Mouse (Mus musculus) midbrain, postnatal 0 days (tissue): ENCODE measurements around the gene Sap30bp. TPM values are rescaled to one million over a fixed set of nuclear protein-coding genes. Genes with fewer than 3 reads are reported as not detected.

ENCODE experiments used
- ATAC-seq: fragments of 200-750 bp; cut with Nextera tagmentation; 2 replicates; pipeline ENCODE4 v1.8.0; 2017; ENCODE audit warnings: moderate number of reproducible peaks, mild to moderate bottlenecking, moderate TSS enrichment, moderate library complexity; ENCODE audit not compliant: low FRiP score
- DNase-seq: peaks from one replicate; pipeline ENCODE4 v3.0.0-alpha.2; 2015; ENCODE audit warnings: low spot score
- H3K27ac ChIP-seq: fragments of 300-500 bp; sonication (generic); 2 replicates; pipeline ENCODE4 v1.5.1; 2014; ENCODE audit warnings: low read depth, mild to moderate bottlenecking, low read length, mixed read lengths
- H3K27me3 ChIP-seq: fragments of 300-500 bp; sonication (generic); 2 replicates; pipeline ENCODE4 v1.6.1; 2014; ENCODE audit warnings: low read length, control low read depth, mixed read lengths; ENCODE audit not compliant: insufficient read depth
- H3K36me3 ChIP-seq: fragments of 300-500 bp; sonication (generic); 2 replicates; pipeline ENCODE4 v1.6.1; 2014; ENCODE audit warnings: low read length, control low read depth, mixed read lengths; ENCODE audit not compliant: insufficient read depth
- H3K4me1 ChIP-seq: fragments of 300-500 bp; sonication (generic); 2 replicates; pipeline ENCODE4 v1.6.1; 2014; ENCODE audit warnings: mild to moderate bottlenecking, control low read depth, antibody characterized with exemption, low read length, mixed read lengths; ENCODE audit not compliant: insufficient read depth
- H3K4me2 ChIP-seq: fragments of 300-500 bp; sonication (generic); 2 replicates; pipeline ENCODE4 v1.6.1; 2014; ENCODE audit warnings: low read depth, mild to moderate bottlenecking, low read length, mixed read lengths; ENCODE audit not compliant: poor library complexity, severe bottlenecking
- H3K4me3 ChIP-seq: fragments of 300-500 bp; sonication (generic); 2 replicates; pipeline ENCODE4 v1.5.1; 2014; ENCODE audit warnings: low read depth, mild to moderate bottlenecking, low read length, moderate library complexity
- H3K9ac ChIP-seq: fragments of 300-500 bp; sonication (generic); replicated peaks from 2 replicates; pipeline ENCODE4 v1.6.1; 2014; ENCODE audit warnings: mild to moderate bottlenecking, low read length, moderate library complexity, mixed read lengths; ENCODE audit not compliant: poor library complexity, severe bottlenecking
- H3K9me3 ChIP-seq: fragments of 300-500 bp; sonication (generic); 2 replicates; pipeline ENCODE4 v1.6.1; 2016; ENCODE audit warnings: low read length, control low read depth
- CTCF ChIP-seq: IDR thresholded peaks from 2 replicates; pipeline ENCODE4 v1.5.1; 2016; ENCODE audit warnings: antibody characterized with exemption, mild to moderate bottlenecking
- WGBS: fragments of 180-500 bp; shearing (Covaris S2); extraction: QIAGEN DNeasy Blood & Tissue Kit; methylation state at CpG from one replicate; pipeline ENCODE4 v1.1.7; 2014; 5-methylcytosine and 5-hydroxymethylcytosine counted together
- polyA plus RNA-seq: library from polyadenylated mRNA; unstranded; fragments of >200 nt; fragmentation: Nextera tagmentation; extraction: Ambion mirVana; gene quantifications from 2 replicates; pipeline ENCODE4 v1.2.1, GENCODE M21; 2015
- total RNA-seq: library from RNA; depleted of rRNA; stranded (reverse); fragments of >200 nt; gene quantifications from 2 replicates; pipeline ENCODE4 v1.2.3, GENCODE M21; 2014

Gene Sap30bp
- total and polyA plus RNA-seq, 2 experiments from 2014 or later = 46.4 to 54.3 TPM

GRCm38 (mm10) chr11:115929031-115929430 lies 4.1 kb upstream of the Sap30bp start:
- WGBS = 93% methylated on average over 8 of the region's 8 CpGs
- no peak for TF ChIP-seq CTCF
- Histone ChIP-seq H3K36me3 (peaks cover 5% of the 10 kb centered on the region; the same call in 1 of the 2 replicates), H3K4me1 (no peaks in the 10 kb centered on the region), H3K27me3 (no peaks in the 10 kb centered on the region), H3K27ac (no peak overlapping the region), H3K9ac (no peak overlapping the region), H3K9me3 (no peaks in the 10 kb centered on the region), H3K4me2 (no peak overlapping the region), H3K4me3 (no peak overlapping the region)
- ATAC-seq = no peak
- no peak for DNase-seq

- DNase-seq (no peak), ATAC-seq (no peak)
- peaks cover 5% of the 10 kb centered on the region; the same call in 1 of the 2 replicates for H3K36me3 ChIP-seq
- no peak overlapping the region for H3K4me2 ChIP-seq
- 75% methylated on average over 3 of the region's 3 CpGs for WGBS
- H3K4me3 ChIP-seq = no peak overlapping the region
- no peaks in the 10 kb centered on the region for H3K9me3 ChIP-seq
- TF ChIP-seq CTCF = no peak
- no peak overlapping the region for H3K27ac ChIP-seq
- no peak overlapping the region for H3K9ac ChIP-seq
- no peaks in the 10 kb centered on the region for H3K27me3 ChIP-seq
- no peaks in the 10 kb centered on the region for H3K4me1 ChIP-seq
Observed at GRCm38 (mm10) chr11:115929818-115930217, 3.3 kb upstream of the Sap30bp start.

- no peak overlapping the region for H3K27ac ChIP-seq
- no peak for TF ChIP-seq CTCF
- H3K4me3 ChIP-seq = no peak overlapping the region
- WGBS = 67% methylated on average over 3 of the region's 3 CpGs
- H3K4me2 ChIP-seq = no peak overlapping the region
- ATAC-seq = no peak
- H3K9ac ChIP-seq = no peak overlapping the region
- H3K36me3 ChIP-seq = peaks cover 13% of the 10 kb centered on the region; the same call in 1 of the 2 replicates
- no peaks in the 10 kb centered on the region for H3K4me1 ChIP-seq
- H3K9me3 ChIP-seq = no peaks in the 10 kb centered on the region
- no peak for DNase-seq
- H3K27me3 ChIP-seq = no peaks in the 10 kb centered on the region
Observed at GRCm38 (mm10) chr11:115931235-115931634, 1.8 kb upstream of the Sap30bp start.

- peak; percentile 15; the same call in 1 of the 2 replicates for ATAC-seq
Observed at GRCm38 (mm10) chr11:115933747-115934110, 647 bp downstream of the Sap30bp start.

GRCm38 (mm10) chr11:115939690-115940329 lies 6.7 kb downstream of the Sap30bp start:
- no peaks in the 10 kb centered on the region for H3K27me3 ChIP-seq
- no peak overlapping the region for H3K4me3 ChIP-seq
- H3K9me3 ChIP-seq = no peaks in the 10 kb centered on the region
- WGBS = 37% methylated on average over 6 of the region's 6 CpGs
- TF ChIP-seq CTCF = peak; percentile 87
- H3K27ac ChIP-seq = no peak overlapping the region
- no peak overlapping the region for H3K9ac ChIP-seq
- peak; percentile 83 for DNase-seq
- no peak for ATAC-seq
- no peaks in the 10 kb centered on the region for H3K4me1 ChIP-seq
- peaks cover 60% of the 10 kb centered on the region for H3K36me3 ChIP-seq
- H3K4me2 ChIP-seq = no peak overlapping the region

More at GRCm38 (mm10) chr11:115933747-115934110, 647 bp downstream of the Sap30bp start:
- Histone ChIP-seq H3K4me1 (no peaks in the 10 kb centered on the region), H3K4me2 (peak overlapping the region; percentile 69), H3K9me3 (no peaks in the 10 kb centered on the region), H3K27me3 (no peaks in the 10 kb centered on the region), H3K36me3 (peaks cover 20% of the 10 kb centered on the region), H3K9ac (peak overlapping the region; percentile 80), H3K4me3 (peak overlapping the region; percentile 76), H3K27ac (peak overlapping the region; percentile 71)
- WGBS = under 1% methylated on average over 16 of the region's 16 CpGs
- no peak for DNase-seq
- TF ChIP-seq CTCF = no peak

GRCm38 (mm10) chr11:115941980-115942379 lies 8.9 kb downstream of the Sap30bp start:
- TF ChIP-seq CTCF = peak; percentile 23
- Histone ChIP-seq H3K27me3 (no peaks in the 10 kb centered on the region), H3K4me1 (no peaks in the 10 kb centered on the region), H3K4me3 (no peak overlapping the region), H3K36me3 (peaks cover 64% of the 10 kb centered on the region), H3K4me2 (no peak overlapping the region), H3K9me3 (no peaks in the 10 kb centered on the region), H3K27ac (no peak overlapping the region), H3K9ac (no peak overlapping the region)
- 87% methylated on average over 7 of the region's 7 CpGs for WGBS
- ATAC-seq (no peak), DNase-seq (no peak)
